Mouse (Mus musculus): Measurements from ENCODE around the gene Ranbp17. TPM values are rescaled to one million over a fixed set of nuclear protein-coding genes. Genes with fewer than 3 reads are reported as not detected.

Gene Ranbp17
- total and polyA plus RNA-seq, 2 experiments, result 0.02 to 0.09 TPM

DNA sequence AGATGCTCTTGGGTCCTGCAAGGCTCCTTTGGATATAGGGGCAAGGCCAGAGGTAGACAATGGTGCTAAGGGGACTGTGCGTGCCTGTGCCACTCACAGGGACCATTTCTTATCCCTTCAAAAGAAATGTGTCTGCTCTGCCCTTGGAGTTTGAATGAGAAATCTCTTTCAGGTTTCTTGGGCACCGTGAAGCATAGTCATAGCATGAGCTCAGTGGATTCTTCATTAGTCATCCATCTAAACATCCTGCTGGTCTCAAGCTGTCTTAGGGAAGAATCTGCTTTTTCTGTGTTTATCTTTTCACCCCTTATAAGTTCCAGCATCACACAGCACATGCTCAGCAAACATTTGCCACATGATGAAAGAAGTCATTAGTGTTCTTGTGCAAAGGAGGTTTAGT lies 235.0 kb downstream of the Ranbp17 start:
- Histone ChIP-seq H3K36me3 (ENCODE audit: control insufficient read depth, insufficient read depth, low read length) (no peaks in the 10 kb centered on the region), H3K27me3 (ENCODE audit: control insufficient read depth, insufficient read depth, low read length) (no peaks in the 10 kb centered on the region), H3K4me1 (ENCODE audit: control insufficient read depth, insufficient read depth, low read length) (no peaks in the 10 kb centered on the region), H3K9ac (ENCODE audit: low read depth, low read length) (no peak overlapping the region), H3K79me2 (ENCODE audit: control insufficient read depth, insufficient read depth, low read length) (no peaks in the 10 kb centered on the region), H3K4me3 (ENCODE audit: insufficient read depth, low read depth, low read length) (no peak overlapping the region), H3K27ac (replicated peaks; ENCODE audit: insufficient read depth, low read depth, low read length) (no peak overlapping the region)
- TF ChIP-seq CTCF (IDR thresholded peaks at IDR 0.05; ENCODE audit: low read depth, low read length), result no peak
- no peak for TF ChIP-seq POLR2A (IDR thresholded peaks at IDR 0.05; ENCODE audit: extremely low read depth, insufficient read depth, low read length)
- 90% methylated on average over 2 of the region's 2 CpGs for WGBS
- DNase-seq (ENCODE audit: extremely low read depth, low read depth, low spot score), result no peak

DNA sequence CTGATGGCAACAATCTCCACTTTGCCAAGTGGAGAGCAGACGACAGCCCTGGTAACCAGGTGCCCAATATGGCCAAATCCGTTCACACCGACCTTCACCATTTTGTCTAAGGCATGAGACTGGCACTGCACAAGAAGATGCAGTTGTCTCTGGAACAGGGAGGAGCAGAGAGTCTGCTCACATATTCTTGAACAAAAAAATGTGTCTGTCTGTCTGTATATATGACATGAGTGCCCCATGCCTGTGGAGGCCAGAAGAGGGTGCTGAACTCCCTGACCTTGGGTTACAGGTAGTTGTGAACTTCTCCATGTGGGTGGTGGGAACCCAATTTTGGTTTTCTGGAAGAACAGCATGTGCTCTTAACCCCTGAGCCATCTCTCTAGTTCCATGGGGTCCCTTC lies 236.9 kb downstream of the Ranbp17 start, which contains the start of gene Gm12117:
Gene Gm12117 (minus strand): TSS at position 101 of the 400 bp plus-strand sequence.
- H3K36me3 ChIP-seq (ENCODE audit: control insufficient read depth, insufficient read depth, low read length), result no peaks in the 10 kb centered on the region
- H3K4me3 ChIP-seq (ENCODE audit: insufficient read depth, low read depth, low read length), result no peak within 1 kb of the TSS
- H3K4me1 ChIP-seq (ENCODE audit: control insufficient read depth, insufficient read depth, low read length), result no peaks in the 10 kb centered on the region
- no peak within 1 kb of the TSS for H3K9ac ChIP-seq (ENCODE audit: low read depth, low read length)
- TF ChIP-seq CTCF (IDR thresholded peaks at IDR 0.05; ENCODE audit: low read depth, low read length) (no peak), POLR2A (IDR thresholded peaks at IDR 0.05; ENCODE audit: extremely low read depth, insufficient read depth, low read length) (no peak)
- H3K79me2 ChIP-seq (ENCODE audit: control insufficient read depth, insufficient read depth, low read length), result no peaks in the 10 kb centered on the region
- WGBS, result 98% methylated on average over 3 of the region's 3 CpGs
- H3K27me3 ChIP-seq (ENCODE audit: control insufficient read depth, insufficient read depth, low read length), result no peaks in the 10 kb centered on the region
- H3K27ac ChIP-seq (replicated peaks; ENCODE audit: insufficient read depth, low read depth, low read length), result no peak within 1 kb of the TSS
- DNase-seq (ENCODE audit: extremely low read depth, low read depth, low spot score), result no peak

DNA sequence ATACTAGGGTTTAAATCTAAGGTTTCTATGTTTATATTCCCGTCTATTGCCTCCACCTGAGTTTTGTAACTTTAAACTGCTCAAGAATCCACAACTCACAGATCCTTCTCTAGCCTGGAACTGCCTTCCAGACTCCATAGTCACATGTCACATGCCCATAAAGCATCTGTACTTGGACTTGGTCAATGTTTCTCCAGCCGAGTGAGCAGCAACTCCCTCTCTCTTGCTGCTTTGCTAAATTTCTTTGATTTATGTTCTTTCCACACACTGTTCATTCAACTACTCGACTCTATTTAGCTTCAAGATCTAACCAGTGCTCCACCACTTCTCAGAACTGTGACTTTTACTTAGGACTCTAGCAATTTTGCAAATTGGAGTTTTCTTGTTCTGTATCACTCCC lies 238.7 kb downstream of the Ranbp17 start:
- TF ChIP-seq CTCF (IDR thresholded peaks at IDR 0.05; ENCODE audit: low read depth, low read length) (no peak), POLR2A (IDR thresholded peaks at IDR 0.05; ENCODE audit: extremely low read depth, insufficient read depth, low read length) (no peak)
- H3K4me1 ChIP-seq (ENCODE audit: control insufficient read depth, insufficient read depth, low read length), result no peaks in the 10 kb centered on the region
- H3K36me3 ChIP-seq (ENCODE audit: control insufficient read depth, insufficient read depth, low read length), result no peaks in the 10 kb centered on the region
- H3K79me2 ChIP-seq (ENCODE audit: control insufficient read depth, insufficient read depth, low read length), result no peaks in the 10 kb centered on the region
- H3K27ac ChIP-seq (replicated peaks; ENCODE audit: insufficient read depth, low read depth, low read length), result no peak overlapping the region
- H3K4me3 ChIP-seq (ENCODE audit: insufficient read depth, low read depth, low read length), result no peak overlapping the region
- H3K9ac ChIP-seq (ENCODE audit: low read depth, low read length), result no peak overlapping the region
- no peaks in the 10 kb centered on the region for H3K27me3 ChIP-seq (ENCODE audit: control insufficient read depth, insufficient read depth, low read length)
- 84% methylated on average over 3 of the region's 3 CpGs for WGBS
- no peak for DNase-seq (ENCODE audit: extremely low read depth, low read depth, low spot score)

DNA sequence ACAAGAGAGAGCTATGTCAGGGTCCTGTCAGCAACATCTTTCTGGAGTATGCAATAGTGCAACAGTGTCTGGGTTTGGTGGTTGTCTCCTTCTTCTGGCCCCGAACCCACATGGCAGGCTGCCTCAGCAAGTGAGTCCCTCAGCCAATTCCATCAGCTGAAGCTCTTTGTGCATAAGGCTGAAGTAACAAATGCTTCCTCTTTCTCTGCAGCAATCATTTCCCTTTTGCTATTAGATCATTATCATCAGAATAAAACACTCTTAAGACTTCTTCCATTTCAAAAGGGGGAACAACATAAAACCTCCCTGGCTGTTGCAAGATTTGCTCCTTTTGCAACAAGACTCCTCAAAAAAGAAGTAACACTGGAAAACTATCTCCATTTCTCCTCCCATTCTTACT lies 239.3 kb downstream of the Ranbp17 start:
- Histone ChIP-seq H3K4me3 (ENCODE audit: insufficient read depth, low read depth, low read length) (no peak overlapping the region), H3K9ac (ENCODE audit: low read depth, low read length) (no peak overlapping the region), H3K27ac (replicated peaks; ENCODE audit: insufficient read depth, low read depth, low read length) (no peak overlapping the region), H3K36me3 (ENCODE audit: control insufficient read depth, insufficient read depth, low read length) (no peaks in the 10 kb centered on the region), H3K79me2 (ENCODE audit: control insufficient read depth, insufficient read depth, low read length) (no peaks in the 10 kb centered on the region), H3K4me1 (ENCODE audit: control insufficient read depth, insufficient read depth, low read length) (no peaks in the 10 kb centered on the region), H3K27me3 (ENCODE audit: control insufficient read depth, insufficient read depth, low read length) (no peaks in the 10 kb centered on the region)
- WGBS, result 86% methylated on average over 1 of the region's 1 CpGs
- DNase-seq (ENCODE audit: extremely low read depth, low read depth, low spot score), result no peak
- TF ChIP-seq POLR2A (IDR thresholded peaks at IDR 0.05; ENCODE audit: extremely low read depth, insufficient read depth, low read length) (no peak), CTCF (IDR thresholded peaks at IDR 0.05; ENCODE audit: low read depth, low read length) (no peak)

DNA sequence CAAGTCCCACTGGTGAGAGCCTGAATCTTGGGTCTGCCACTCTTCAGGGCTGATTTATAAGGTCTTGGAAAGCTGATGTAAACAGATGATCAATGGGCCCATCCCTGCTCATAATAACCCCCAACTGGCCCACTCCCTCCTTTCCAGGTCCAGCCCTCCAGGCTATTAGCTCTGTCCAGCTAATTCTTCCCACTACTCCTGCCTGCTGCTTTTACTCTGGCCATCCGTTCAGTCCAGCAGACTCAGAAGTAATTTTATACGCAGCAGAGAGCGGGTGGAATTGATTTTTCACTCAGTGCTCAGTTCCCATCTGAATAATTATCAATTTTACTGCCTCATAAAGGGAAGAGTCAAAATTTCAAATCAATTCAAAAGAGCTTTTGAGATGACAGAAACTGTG lies 273.3 kb downstream of the Ranbp17 start:
- WGBS, result 92% methylated on average over 3 of the region's 3 CpGs
- no peak overlapping the region for H3K9ac ChIP-seq (ENCODE audit: low read depth, low read length)
- TF ChIP-seq CTCF (IDR thresholded peaks at IDR 0.05; ENCODE audit: low read depth, low read length) (no peak), POLR2A (IDR thresholded peaks at IDR 0.05; ENCODE audit: extremely low read depth, insufficient read depth, low read length) (no peak)
- no peaks in the 10 kb centered on the region for H3K79me2 ChIP-seq (ENCODE audit: control insufficient read depth, insufficient read depth, low read length)
- no peaks in the 10 kb centered on the region for H3K4me1 ChIP-seq (ENCODE audit: control insufficient read depth, insufficient read depth, low read length)
- no peak for DNase-seq (ENCODE audit: extremely low read depth, low read depth, low spot score)
- no peak overlapping the region for H3K4me3 ChIP-seq (ENCODE audit: insufficient read depth, low read depth, low read length)
- no peaks in the 10 kb centered on the region for H3K27me3 ChIP-seq (ENCODE audit: control insufficient read depth, insufficient read depth, low read length)
- H3K36me3 ChIP-seq (ENCODE audit: control insufficient read depth, insufficient read depth, low read length), result no peaks in the 10 kb centered on the region
- H3K27ac ChIP-seq (replicated peaks; ENCODE audit: insufficient read depth, low read depth, low read length), result no peak overlapping the region

- Histone ChIP-seq H3K27ac (replicated peaks; ENCODE audit: insufficient read depth, low read depth, low read length) (no peak overlapping the region), H3K79me2 (ENCODE audit: control insufficient read depth, insufficient read depth, low read length) (no peaks in the 10 kb centered on the region), H3K4me3 (ENCODE audit: insufficient read depth, low read depth, low read length) (no peak overlapping the region), H3K9ac (ENCODE audit: low read depth, low read length) (no peak overlapping the region), H3K4me1 (ENCODE audit: control insufficient read depth, insufficient read depth, low read length) (no peaks in the 10 kb centered on the region), H3K36me3 (ENCODE audit: control insufficient read depth, insufficient read depth, low read length) (no peaks in the 10 kb centered on the region), H3K27me3 (ENCODE audit: control insufficient read depth, insufficient read depth, low read length) (no peaks in the 10 kb centered on the region)
- DNase-seq (ENCODE audit: extremely low read depth, low read depth, low spot score), result no peak
- 79% methylated on average over 3 of the region's 3 CpGs for WGBS
- no peak for TF ChIP-seq POLR2A (IDR thresholded peaks at IDR 0.05; ENCODE audit: extremely low read depth, insufficient read depth, low read length)
- TF ChIP-seq CTCF (IDR thresholded peaks at IDR 0.05; ENCODE audit: low read depth, low read length), result no peak
Observed at GRCm38 (mm10) chr11:33234134-33234533, 279.4 kb downstream of the Ranbp17 start.
